Mouse (Mus musculus) CH12.LX (cell line): Measurements from ENCODE around the gene Ltbp2.

Experiments used
- CTCF ChIP-seq, 2 experiments: IDR thresholded peaks in 1 of 2; conservative IDR thresholded peaks in 1 of 2; 2 replicates each; pipeline ENCODE4 v1.5.1; 2011 to 2012; ENCODE audit warnings: low read depth in 2 of 2, low read length in 2 of 2, improper control_type of control experiment in 1 of 2, inconsistent platforms in 1 of 2, mild to moderate bottlenecking in 1 of 2, moderate library complexity in 1 of 2
- MAX ChIP-seq: IDR thresholded peaks from 2 replicates; pipeline ENCODE4 v1.6.1; 2011; ENCODE audit warnings: low read length, improper control_type of control experiment
- NELFE ChIP-seq: IDR thresholded peaks from 2 replicates; pipeline ENCODE4 v1.6.1; 2011; ENCODE audit warnings: low read depth, low read length, improper control_type of control experiment
- NRF1 ChIP-seq: IDR thresholded peaks from 2 replicates; pipeline ENCODE4 v1.6.1; 2014; ENCODE audit warnings: low read depth, mild to moderate bottlenecking, inconsistent platforms, low read length, improper control_type of control experiment, moderate library complexity
- POLR2AphosphoS2 ChIP-seq: IDR thresholded peaks from 2 replicates; pipeline ENCODE4 v1.6.1; 2011; ENCODE audit warnings: low read depth, low read length, improper control_type of control experiment
- SMC3 ChIP-seq: IDR thresholded peaks from 2 replicates; pipeline ENCODE4 v1.6.1; 2011; ENCODE audit warnings: low read depth, low read length, improper control_type of control experiment
- TCF12 ChIP-seq: IDR thresholded peaks from 2 replicates; pipeline ENCODE4 v1.6.1; 2014; ENCODE audit warnings: low read depth, mild to moderate bottlenecking, inconsistent platforms, low read length, improper control_type of control experiment
- USF1 ChIP-seq: IDR thresholded peaks from 2 replicates; pipeline ENCODE4 v1.6.1; 2014; ENCODE audit warnings: low read depth, mild to moderate bottlenecking, inconsistent platforms, low read length, improper control_type of control experiment
- ZC3H11A ChIP-seq: IDR thresholded peaks from 2 replicates; pipeline ENCODE4 v1.6.1; 2012; ENCODE audit warnings: low read depth, mild to moderate bottlenecking, inconsistent platforms, low read length, improper control_type of control experiment
- ZNF384 ChIP-seq: IDR thresholded peaks from 2 replicates; pipeline ENCODE4 v1.6.1; 2012; ENCODE audit warnings: low read depth, low read length, improper control_type of control experiment, inconsistent platforms

DNA sequence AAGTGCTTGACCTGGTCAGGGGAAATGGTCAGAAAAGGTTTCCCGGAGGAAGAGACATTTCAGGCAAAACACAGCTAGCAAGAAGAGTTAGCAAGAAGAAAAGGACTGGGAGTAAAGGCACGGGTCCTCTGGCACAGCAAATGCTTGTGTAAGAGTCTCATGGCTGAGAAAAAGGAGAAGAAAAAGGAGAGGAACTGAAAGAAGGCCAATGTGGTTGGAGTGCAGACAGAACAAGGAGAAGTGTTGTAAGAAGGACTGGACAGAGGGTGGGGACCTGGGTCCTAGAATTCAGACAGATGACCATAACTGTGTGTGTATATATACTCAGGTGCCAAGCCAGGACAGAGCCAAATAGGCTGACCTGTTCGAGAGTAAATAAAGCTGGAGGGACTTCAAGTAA, 128.2 kb downstream of the Ltbp2 start:
- no peak for TF ChIP-seq USF1
- no peak for TF ChIP-seq ZC3H11A
- no peak for TF ChIP-seq ZNF384
- no peak for TF ChIP-seq CTCF (conservative IDR thresholded peaks at IDR 0.05 in 1 of 2, IDR thresholded peaks at IDR 0.05 in 1 of 2; ENCODE audit: low read depth in 2 of 2, low read length in 2 of 2)
- no peak for TF ChIP-seq SMC3
- TF ChIP-seq TCF12: no peak
- TF ChIP-seq NELFE: no peak
- TF ChIP-seq NRF1: no peak
- no peak for TF ChIP-seq MAX
- TF ChIP-seq POLR2AphosphoS2: no peak
